Mouse (Mus musculus): Measurements from ENCODE around the gene Zswim3. TPM values are rescaled to one million over a fixed set of nuclear protein-coding genes. Genes with fewer than 3 reads are reported as not detected.

Zswim3 gene
- polyA plus RNA-seq, 1 experiment: 18.0 TPM

GRCm38 (mm10) chr2:164823181-164823585 is 18.3 kb downstream of the Zswim3 start:
- H3K36me3 ChIP-seq (ENCODE audit: control insufficient read depth, insufficient read depth, low read length): no peaks in the 10 kb centered on the region; the same call in 1 of the 2 replicates

GRCm38 (mm10) chr2:164823969-164824368 is 19.1 kb downstream of the Zswim3 start:
- Histone ChIP-seq H3K4me3 (ENCODE audit: control insufficient read depth, low read depth, low read length) (no peak overlapping the region; the same call in 1 of the 2 replicates), H3K27me3 (ENCODE audit: control insufficient read depth, insufficient read depth, low read length) (no peaks in the 10 kb centered on the region), H3K27ac (ENCODE audit: control insufficient read depth, insufficient read depth, low read depth, low read length) (no peak overlapping the region), H3K4me1 (ENCODE audit: control insufficient read depth, insufficient read depth, low read length) (no peaks in the 10 kb centered on the region; the same call in 1 of the 2 replicates), H3K36me3 (ENCODE audit: control insufficient read depth, insufficient read depth, low read length) (no peaks in the 10 kb centered on the region; the same call in 1 of the 2 replicates)
- TF ChIP-seq CTCF (IDR thresholded peaks at IDR 0.05; ENCODE audit: control insufficient read depth, insufficient read depth, insufficient replicate concordance, low read depth, low read length) (no peak), POLR2A (IDR thresholded peaks at IDR 0.05; ENCODE audit: control insufficient read depth, low read depth, low read length) (no peak)

More at GRCm38 (mm10) chr2:164823181-164823585, 18.3 kb downstream of the Zswim3 start:
- no peaks in the 10 kb centered on the region for H3K27me3 ChIP-seq (ENCODE audit: control insufficient read depth, insufficient read depth, low read length)
- H3K4me3 ChIP-seq (ENCODE audit: control insufficient read depth, low read depth, low read length): peak overlapping the region; percentile 98
- H3K27ac ChIP-seq (ENCODE audit: control insufficient read depth, insufficient read depth, low read depth, low read length): peak overlapping the region; percentile 92
- TF ChIP-seq CTCF (IDR thresholded peaks at IDR 0.05; ENCODE audit: control insufficient read depth, insufficient read depth, insufficient replicate concordance, low read depth, low read length): no peak
- TF ChIP-seq POLR2A (IDR thresholded peaks at IDR 0.05; ENCODE audit: control insufficient read depth, low read depth, low read length): no peak
- no peaks in the 10 kb centered on the region; the same call in 1 of the 2 replicates for H3K4me1 ChIP-seq (ENCODE audit: control insufficient read depth, insufficient read depth, low read length)

- H3K4me1 ChIP-seq (ENCODE audit: control insufficient read depth, insufficient read depth, low read length): no peaks in the 10 kb centered on the region; the same call in 1 of the 2 replicates
- H3K36me3 ChIP-seq (ENCODE audit: control insufficient read depth, insufficient read depth, low read length): no peaks in the 10 kb centered on the region
- no peaks in the 10 kb centered on the region for H3K27me3 ChIP-seq (ENCODE audit: control insufficient read depth, insufficient read depth, low read length)
- TF ChIP-seq CTCF (IDR thresholded peaks at IDR 0.05; ENCODE audit: control insufficient read depth, insufficient read depth, insufficient replicate concordance, low read depth, low read length) (no peak), POLR2A (IDR thresholded peaks at IDR 0.05; ENCODE audit: control insufficient read depth, low read depth, low read length) (no peak)
- H3K27ac ChIP-seq (ENCODE audit: control insufficient read depth, insufficient read depth, low read depth, low read length): no peak overlapping the region
- no peak overlapping the region; the same call in 1 of the 2 replicates for H3K4me3 ChIP-seq (ENCODE audit: control insufficient read depth, low read depth, low read length)
Measured at GRCm38 (mm10) chr2:164825521-164825920, 20.6 kb downstream of the Zswim3 start.

GRCm38 (mm10) chr2:164827146-164827850 is 22.4 kb downstream of the Zswim3 start:
- Histone ChIP-seq H3K4me1 (ENCODE audit: control insufficient read depth, insufficient read depth, low read length) (peaks cover under 1% of the 10 kb centered on the region), H3K27me3 (ENCODE audit: control insufficient read depth, insufficient read depth, low read length) (no peaks in the 10 kb centered on the region), H3K36me3 (ENCODE audit: control insufficient read depth, insufficient read depth, low read length) (no peaks in the 10 kb centered on the region), H3K27ac (ENCODE audit: control insufficient read depth, insufficient read depth, low read depth, low read length) (no peak overlapping the region), H3K4me3 (ENCODE audit: control insufficient read depth, low read depth, low read length) (peak overlapping the region; percentile 23)
- TF ChIP-seq CTCF (IDR thresholded peaks at IDR 0.05; ENCODE audit: control insufficient read depth, insufficient read depth, insufficient replicate concordance, low read depth, low read length): no peak
- no peak for TF ChIP-seq POLR2A (IDR thresholded peaks at IDR 0.05; ENCODE audit: control insufficient read depth, low read depth, low read length)

- peaks cover 10% of the 10 kb centered on the region for H3K4me1 ChIP-seq (ENCODE audit: control insufficient read depth, insufficient read depth, low read length)
- H3K36me3 ChIP-seq (ENCODE audit: control insufficient read depth, insufficient read depth, low read length): no peaks in the 10 kb centered on the region
- TF ChIP-seq POLR2A (IDR thresholded peaks at IDR 0.05; ENCODE audit: control insufficient read depth, low read depth, low read length) (peak; percentile 49; the same call in 1 of the 2 replicates), CTCF (IDR thresholded peaks at IDR 0.05; ENCODE audit: control insufficient read depth, insufficient read depth, insufficient replicate concordance, low read depth, low read length) (no peak)
- H3K27ac ChIP-seq (ENCODE audit: control insufficient read depth, insufficient read depth, low read depth, low read length): peak within 1 kb of the TSS; percentile 80
- peak within 1 kb of the TSS; percentile 23 for H3K4me3 ChIP-seq (ENCODE audit: control insufficient read depth, low read depth, low read length)
- no peaks in the 10 kb centered on the region for H3K27me3 ChIP-seq (ENCODE audit: control insufficient read depth, insufficient read depth, low read length)
Measured at GRCm38 (mm10) chr2:164828437-164828836, 23.5 kb downstream of the Zswim3 start, which contains the start of gene Spata25. Gene Spata25, minus strand, starts transcription at chr2:164828537.

GRCm38 (mm10) chr2:164829090-164829489 is 24.2 kb downstream of the Zswim3 start:
- no peaks in the 10 kb centered on the region for H3K36me3 ChIP-seq (ENCODE audit: control insufficient read depth, insufficient read depth, low read length)
- peaks cover 16% of the 10 kb centered on the region for H3K4me1 ChIP-seq (ENCODE audit: control insufficient read depth, insufficient read depth, low read length)
- peak overlapping the region; percentile 23 for H3K4me3 ChIP-seq (ENCODE audit: control insufficient read depth, low read depth, low read length)
- no peak for TF ChIP-seq CTCF (IDR thresholded peaks at IDR 0.05; ENCODE audit: control insufficient read depth, insufficient read depth, insufficient replicate concordance, low read depth, low read length)
- TF ChIP-seq POLR2A (IDR thresholded peaks at IDR 0.05; ENCODE audit: control insufficient read depth, low read depth, low read length): no peak
- no peaks in the 10 kb centered on the region for H3K27me3 ChIP-seq (ENCODE audit: control insufficient read depth, insufficient read depth, low read length)
- peak overlapping the region; percentile 9; the same call in 1 of the 2 replicates for H3K27ac ChIP-seq (ENCODE audit: control insufficient read depth, insufficient read depth, low read depth, low read length)

- H3K36me3 ChIP-seq (ENCODE audit: control insufficient read depth, insufficient read depth, low read length): no peaks in the 10 kb centered on the region
- TF ChIP-seq POLR2A (IDR thresholded peaks at IDR 0.05; ENCODE audit: control insufficient read depth, low read depth, low read length) (no peak), CTCF (IDR thresholded peaks at IDR 0.05; ENCODE audit: control insufficient read depth, insufficient read depth, insufficient replicate concordance, low read depth, low read length) (no peak)
- H3K4me1 ChIP-seq (ENCODE audit: control insufficient read depth, insufficient read depth, low read length): peaks cover 18% of the 10 kb centered on the region
- no peak overlapping the region for H3K27ac ChIP-seq (ENCODE audit: control insufficient read depth, insufficient read depth, low read depth, low read length)
- H3K4me3 ChIP-seq (ENCODE audit: control insufficient read depth, low read depth, low read length): peak overlapping the region; percentile 32; the same call in 1 of the 2 replicates
- no peaks in the 10 kb centered on the region for H3K27me3 ChIP-seq (ENCODE audit: control insufficient read depth, insufficient read depth, low read length)
Measured at GRCm38 (mm10) chr2:164831029-164831428, 26.1 kb downstream of the Zswim3 start.
